Comparison of ENCODE assay signal across 17 mouse cellular contexts in the genomic region with DNA sequence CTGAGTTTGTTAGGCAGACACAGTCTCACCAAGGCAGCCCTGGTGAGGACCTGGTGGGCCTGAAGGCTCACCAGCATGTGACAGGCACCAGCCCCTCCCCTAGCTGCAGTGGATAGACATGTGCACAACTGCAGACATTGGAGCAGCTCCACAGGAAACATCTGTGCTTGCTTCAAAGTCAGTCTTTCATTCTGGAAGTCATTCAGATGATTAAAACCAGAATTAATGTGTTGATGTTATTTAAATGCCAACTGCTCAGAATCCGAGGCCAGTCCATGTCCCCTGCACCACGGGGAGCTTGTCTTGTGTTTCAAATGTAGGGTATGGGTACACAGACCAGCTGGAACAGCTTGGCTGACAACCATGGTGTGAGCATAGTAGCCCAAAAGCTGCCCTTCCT.
DNase-seq lines count a peak whose midpoint lies in the region; ATAC-seq lines count a peak whose summit lies in the region.
"Had no signal": no experiment of that assay in that cellular context is flagged by ENCODE, and none has a peak within 500 bp of the region (broad histone marks: within the 10 kb centered on the region; RNA-seq: fewer than 3 reads in every experiment).

No protein-coding gene starts in this region.

- H3K27me3 ChIP-seq in embryonic facial prominence, embryonic 11.5 days (ENCODE audit: control insufficient read depth, insufficient read depth, low read length) = no peaks in the 10 kb centered on the region
- H3K27me3 ChIP-seq in limb, embryonic 12.5 days = no peaks in the 10 kb centered on the region
- H3K27me3 ChIP-seq: hindbrain, embryonic 13.5 days had no signal

- H3K4me3 ChIP-seq in embryonic facial prominence, embryonic 11.5 days (ENCODE audit: low read depth, low read length) = no peak overlapping the region
- H3K4me3 ChIP-seq in limb, embryonic 12.5 days (replicated peaks) = no peak overlapping the region
- H3K4me3 ChIP-seq: heart, adult 2 months; hindbrain, embryonic 13.5 days; midbrain, embryonic 10.5 days; myocyte had no signal

- no peak overlapping the region for H3K27ac ChIP-seq in embryonic facial prominence, embryonic 11.5 days (replicated peaks; ENCODE audit: low read depth, low read length)
- H3K27ac ChIP-seq in limb, embryonic 12.5 days = peak overlapping the region; percentile 8
- H3K27ac ChIP-seq: heart, adult 2 months; hindbrain, embryonic 13.5 days; midbrain, embryonic 10.5 days had no signal

- intact Hi-C loops in left cerebral cortex, postnatal 4 days (cut with DNase I) = no loop called here

- H3K36me3 ChIP-seq in embryonic facial prominence, embryonic 11.5 days (replicated peaks; ENCODE audit: control insufficient read depth, insufficient read depth, low read depth, low read length) = no peaks in the 10 kb centered on the region
- no peaks in the 10 kb centered on the region for H3K36me3 ChIP-seq in limb, embryonic 12.5 days
- H3K36me3 ChIP-seq: hindbrain, embryonic 13.5 days; midbrain, embryonic 10.5 days had no signal

- H3K4me1 ChIP-seq in embryonic facial prominence, embryonic 11.5 days (ENCODE audit: control insufficient read depth, insufficient read depth, low read length) = no peaks in the 10 kb centered on the region
- peaks cover 8% of the 10 kb centered on the region for H3K4me1 ChIP-seq in limb, embryonic 12.5 days (replicated peaks)
- H3K4me1 ChIP-seq: midbrain, embryonic 10.5 days had no signal

- H3K4me2 ChIP-seq in embryonic facial prominence, embryonic 11.5 days (ENCODE audit: low read depth, low read length) = no peak overlapping the region
- H3K4me2 ChIP-seq in limb, embryonic 12.5 days = no peak overlapping the region
- H3K4me2 ChIP-seq: hindbrain, embryonic 13.5 days had no signal

- no peak overlapping the region for H3K9ac ChIP-seq in embryonic facial prominence, embryonic 11.5 days (replicated peaks; ENCODE audit: low read length)
- H3K9ac ChIP-seq in limb, embryonic 12.5 days (replicated peaks) = no peak overlapping the region
- H3K9ac ChIP-seq: hindbrain, embryonic 13.5 days had no signal

- DNase-seq in cerebellum, adult 9-10 months = peak; percentile 11
- no peak for DNase-seq in cerebellum, adult 11-12 months
- DNase-seq in left cerebral cortex, postnatal 4 days = peak; percentile 41
- no peak for DNase-seq in left cerebral cortex, adult 11 months (ENCODE audit: low spot score)
- DNase-seq in embryonic facial prominence, embryonic 11.5 days (ENCODE audit: low spot score) = peak; percentile 57
- DNase-seq in thymus, postnatal 10 days (ENCODE audit: low spot score in 2 of 2) = no peak
- no peak for DNase-seq in Muller cell, postnatal 12 days (ENCODE audit: inconsistent ontology term)
- DNase-seq: adrenal gland, postnatal 25 days; heart, adult 2 months; kidney, adult 2 months; kidney, postnatal 36 days; spleen, adult 18-20 months; thymus, postnatal 36 days had no signal

- WGBS in embryonic facial prominence, embryonic 11.5 days = 15% methylated on average over 2 of the region's 2 CpGs
- 23% methylated on average over 2 of the region's 2 CpGs for WGBS in limb, embryonic 12.5 days

- no peaks in the 10 kb centered on the region for H3K9me3 ChIP-seq in embryonic facial prominence, embryonic 11.5 days (replicated peaks; ENCODE audit: control insufficient read depth, low read length)
- no peaks in the 10 kb centered on the region for H3K9me3 ChIP-seq in limb, embryonic 12.5 days
- H3K9me3 ChIP-seq: hindbrain, embryonic 13.5 days; midbrain, embryonic 10.5 days had no signal

- ATAC-seq in embryonic facial prominence, embryonic 11.5 days (replicated peaks; ENCODE audit: insufficient number of reproducible peaks, low FRiP score, low TSS enrichment, low read depth) = peak; percentile 70
- peak; percentile 88; the same call in 1 of the 2 replicates for ATAC-seq in limb, embryonic 12.5 days (ENCODE audit: insufficient number of reproducible peaks, insufficient read depth, low FRiP score, low TSS enrichment, low read depth)

Comparison
In these comparisons a context has a peak if more than half of its experiments do, and no peak if none do; other contexts are left out.
1. DNase-seq: peak in cerebellum, adult 9-10 months (single experiment), left cerebral cortex, postnatal 4 days (single experiment) and embryonic facial prominence, embryonic 11.5 days (single experiment); none in cerebellum, adult 11-12 months (single experiment), left cerebral cortex, adult 11 months (single experiment), thymus, postnatal 10 days (0 of 2) and Muller cell, postnatal 12 days (single experiment).